Mouse (Mus musculus) lung, postnatal 36 days (tissue): ENCODE measurements around the gene Hfe.
"Not testable (repeated sequence)": the region's sequence is repeated elsewhere in the genome, so short reads cannot be mapped to it uniquely, and the experiment has no call there.

Experiments used
- DNase-seq: peaks from one replicate; pipeline ENCODE4 v3.0.0; 2022; ENCODE audit warnings: mixed read lengths

The Hfe gene

DNA sequence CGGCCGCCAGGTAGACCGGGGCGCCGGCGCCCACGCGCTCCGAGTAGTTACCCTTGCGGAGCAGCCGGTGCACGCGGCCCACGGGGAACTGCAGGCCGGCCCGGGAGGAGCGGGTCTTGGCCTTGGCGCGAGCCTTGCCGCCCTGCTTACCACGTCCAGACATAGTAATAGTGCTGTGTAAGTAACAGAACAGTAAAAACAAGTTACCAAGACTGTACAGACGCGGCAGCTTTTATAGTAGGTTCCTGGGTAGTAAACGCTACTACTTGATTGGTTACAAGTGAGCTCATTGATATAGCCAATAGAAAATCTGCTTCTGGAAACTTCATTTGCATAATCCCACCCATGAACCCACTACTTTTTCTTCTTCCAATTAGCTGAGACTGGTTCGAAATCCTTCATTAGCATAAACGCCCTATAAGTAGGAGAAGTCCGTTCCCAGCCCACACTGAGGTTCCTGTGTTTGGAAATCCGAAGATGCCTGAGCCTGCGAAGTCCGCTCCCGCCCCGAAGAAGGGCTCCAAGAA lies 26.8 kb downstream of the Hfe start, which contains the start of the genes Hist1h2ac and Hist1h2bc:
Gene Hist1h2ac (minus strand): TSS at position 194 of the 527 bp plus-strand sequence.
Gene Hist1h2bc (plus strand): TSS at position 445 of the 527 bp plus-strand sequence.
- DNase-seq, result peak; percentile 95

GRCm38 (mm10) chr13:23682947-23683754 lies 27.5 kb downstream of the Hfe start:
- DNase-seq, result not testable (repeated sequence)

DNA sequence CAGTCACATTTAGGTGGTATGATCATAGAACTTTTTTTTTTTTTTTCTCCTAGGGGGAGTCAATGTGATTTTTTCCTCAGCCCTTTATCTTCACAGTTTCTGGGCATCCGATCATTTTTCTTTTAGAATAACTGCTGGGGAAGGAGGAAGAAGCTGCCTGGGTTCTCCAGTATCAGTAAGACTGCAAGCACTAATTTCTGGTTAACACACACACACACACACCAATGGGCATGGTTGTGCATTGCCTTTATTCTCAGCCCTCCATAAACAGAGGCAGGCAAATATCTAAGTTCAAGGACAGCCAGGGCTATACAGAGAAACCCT lies 28.1 kb downstream of the Hfe start:
- no peak for DNase-seq

GRCm38 (mm10) chr13:23681990-23682582 lies 28.6 kb downstream of the Hfe start:
- DNase-seq, result no peak

DNA sequence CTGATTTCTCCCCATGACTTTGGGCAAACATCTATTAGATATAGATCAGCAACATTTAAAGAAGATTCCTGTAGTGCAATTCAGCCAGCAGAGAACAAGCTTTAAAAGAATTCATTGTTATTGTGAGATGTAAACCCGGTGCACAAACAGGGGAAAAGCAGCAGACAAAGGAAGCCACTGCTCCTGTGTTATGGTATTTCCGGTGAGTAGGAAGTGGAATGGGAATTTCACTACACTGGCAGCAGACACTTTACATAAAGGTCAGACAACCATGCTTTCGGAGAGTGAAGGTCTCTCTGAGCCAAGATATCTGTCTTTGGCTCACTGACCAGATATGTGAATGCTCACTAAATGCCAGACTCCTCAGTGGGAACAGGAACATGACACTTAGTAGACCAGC lies 48.1 kb downstream of the Hfe start:
- no peak for DNase-seq

DNA sequence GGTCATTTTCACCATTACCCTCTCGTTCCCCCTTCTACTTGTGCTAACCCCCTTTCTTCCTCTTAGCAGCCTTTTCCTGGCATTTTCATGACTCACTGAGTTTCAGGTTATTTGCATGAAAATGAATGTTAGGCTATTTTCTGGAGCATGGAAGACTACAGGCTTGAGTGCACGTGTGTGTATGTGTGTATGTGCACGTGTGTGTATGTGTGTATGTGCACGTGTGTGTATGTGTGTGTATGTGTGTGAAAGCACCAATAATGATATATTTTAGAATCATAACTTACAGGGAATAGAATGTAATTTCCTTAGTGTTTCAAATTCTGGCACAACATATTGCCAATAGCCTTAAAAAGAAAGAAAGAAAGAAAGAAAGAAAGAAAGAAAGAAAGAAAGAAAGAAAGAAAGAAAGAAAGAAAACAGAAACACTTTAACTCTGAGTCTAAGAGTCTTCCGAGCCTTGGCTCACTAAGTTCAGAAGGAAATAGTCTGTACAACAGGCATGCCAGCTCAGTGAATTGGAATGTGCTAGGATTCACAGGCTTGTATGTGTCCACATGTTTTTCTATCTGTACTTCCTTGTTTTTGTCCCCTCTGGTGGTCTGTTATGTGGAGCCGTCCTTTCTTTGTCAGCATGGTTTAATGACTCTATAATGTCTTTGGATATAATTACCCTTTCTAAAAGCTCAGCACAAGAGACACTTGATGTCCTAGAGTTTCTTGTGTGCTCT lies 50.9 kb downstream of the Hfe start:
- DNase-seq, result no peak
